ENCODE assay signal across 26 mouse cellular contexts in the genomic region with DNA sequence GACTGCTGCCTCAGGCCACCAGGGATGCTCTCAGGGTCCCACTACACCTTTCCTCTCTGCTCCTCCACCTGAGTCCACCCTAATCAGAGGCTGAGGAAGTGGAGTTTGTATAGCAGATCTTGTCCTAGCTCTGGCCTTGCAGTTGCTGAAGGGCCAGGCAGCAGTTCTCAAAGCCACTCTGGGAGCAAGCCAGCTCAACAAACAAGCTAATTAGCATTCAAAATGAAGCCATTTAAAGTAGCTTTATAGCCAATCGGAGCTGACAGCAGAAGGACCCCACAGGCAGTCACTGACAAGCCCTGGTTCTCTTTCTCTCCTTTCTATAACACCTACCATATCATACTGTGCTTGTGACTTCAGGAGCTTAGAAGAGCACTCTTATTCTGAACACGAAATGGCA. TPM values are rescaled to one million over a fixed set of nuclear protein-coding genes. Genes with fewer than 3 reads are reported as not detected.
DNase-seq lines count a peak whose midpoint lies in the region; ATAC-seq and TF ChIP-seq lines count a peak whose summit lies in the region.
"Had no signal": no experiment of that assay in that cellular context is flagged by ENCODE, and none has a peak within 500 bp of the region (broad histone marks: within the 10 kb centered on the region; RNA-seq: fewer than 3 reads in every experiment).

No protein-coding gene starts in this region.

- no peak overlapping the region for H3K27ac ChIP-seq in hindbrain, postnatal 0 days
- H3K27ac ChIP-seq in hindbrain, embryonic 10.5 days: no peak overlapping the region
- H3K27ac ChIP-seq in midbrain, embryonic 16.5 days (ENCODE audit: low read length): 0 out of 2 replicates have a peak overlapping the region, but pooled peaks have one; percentile 22
- no peak overlapping the region for H3K27ac ChIP-seq in midbrain, embryonic 15.5 days
- H3K27ac ChIP-seq in ES-E14 (ENCODE audit: insufficient read depth, low read depth, low read length, poor library complexity, severe bottlenecking): peak overlapping the region; percentile 47; the same call in 1 of the 2 replicates
- no peak overlapping the region for H3K27ac ChIP-seq in neural tube, embryonic 15.5 days (replicated peaks)
- H3K27ac ChIP-seq: embryonic facial prominence, embryonic 12.5 days; hindbrain, embryonic 14.5 days; liver, embryonic 15.5 days; stomach, embryonic 15.5 days had no signal

- H3K9me3 ChIP-seq in hindbrain, postnatal 0 days (ENCODE audit: low read length): no peaks in the 10 kb centered on the region
- no peaks in the 10 kb centered on the region for H3K9me3 ChIP-seq in hindbrain, embryonic 10.5 days
- no peaks in the 10 kb centered on the region for H3K9me3 ChIP-seq in midbrain, embryonic 16.5 days (replicated peaks; ENCODE audit: control insufficient read depth, low read length, poor library complexity, severe bottlenecking)
- H3K9me3 ChIP-seq in midbrain, embryonic 15.5 days: no peaks in the 10 kb centered on the region
- no peaks in the 10 kb centered on the region for H3K9me3 ChIP-seq in ES-E14 (ENCODE audit: control insufficient read depth, insufficient read depth, low read depth, low read length)
- H3K9me3 ChIP-seq in neural tube, embryonic 15.5 days (replicated peaks): no peaks in the 10 kb centered on the region
- H3K9me3 ChIP-seq: embryonic facial prominence, embryonic 12.5 days; liver, embryonic 15.5 days; stomach, embryonic 15.5 days had no signal

- no peaks in the 10 kb centered on the region for H3K36me3 ChIP-seq in hindbrain, postnatal 0 days (ENCODE audit: insufficient read depth, low read length)
- H3K36me3 ChIP-seq in hindbrain, embryonic 10.5 days: no peaks in the 10 kb centered on the region
- no peaks in the 10 kb centered on the region for H3K36me3 ChIP-seq in midbrain, embryonic 16.5 days (ENCODE audit: control insufficient read depth, insufficient read depth, low read length)
- no peaks in the 10 kb centered on the region for H3K36me3 ChIP-seq in midbrain, embryonic 15.5 days (replicated peaks)
- no peaks in the 10 kb centered on the region for H3K36me3 ChIP-seq in ES-E14 (ENCODE audit: control insufficient read depth, insufficient read depth, low read length, poor library complexity, severe bottlenecking)
- H3K36me3 ChIP-seq in neural tube, embryonic 15.5 days: no peaks in the 10 kb centered on the region
- H3K36me3 ChIP-seq: embryonic facial prominence, embryonic 12.5 days; liver, embryonic 15.5 days; stomach, embryonic 15.5 days had no signal

- no peak for TF ChIP-seq CTCF in hindbrain, postnatal 0 days (IDR thresholded peaks at IDR 0.05; ENCODE audit: low read depth)

- peak; percentile 54 for DNase-seq in hindbrain, postnatal 0 days (ENCODE audit: low spot score)
- no peak for DNase-seq in hindbrain, embryonic 10.5 days (ENCODE audit: low spot score)
- no peak for DNase-seq in ES-E14 (ENCODE audit: low read depth, low spot score)
- DNase-seq in gastrocnemius, postnatal 4 days (ENCODE audit: low spot score in 2 of 2): no peak
- DNase-seq: adrenal gland, postnatal 14 days; B cell, adult 2 months; cerebellum, adult 11-12 months; cerebellum, adult 9-11 months; embryo, embryonic 11 days; gastrocnemius, postnatal 25 days; heart, adult 18-20 months; heart, postnatal 36 days; kidney, adult 18-20 months; kidney, postnatal 4 days; lung, embryonic 14.5 days; lung, postnatal 14 days; thymus, postnatal 14 days had no signal

- 17% methylated on average over 2 of the region's 2 CpGs for WGBS in hindbrain, postnatal 0 days
- WGBS in hindbrain, embryonic 10.5 days: 25% methylated on average over 2 of the region's 2 CpGs
- WGBS in midbrain, embryonic 16.5 days: 19% methylated on average over 2 of the region's 2 CpGs
- 23% methylated on average over 2 of the region's 2 CpGs for WGBS in midbrain, embryonic 15.5 days
- 26% methylated on average over 2 of the region's 2 CpGs for WGBS in neural tube, embryonic 15.5 days

- H3K9ac ChIP-seq in hindbrain, postnatal 0 days (replicated peaks; ENCODE audit: low read length): no peak overlapping the region
- H3K9ac ChIP-seq in midbrain, embryonic 16.5 days (ENCODE audit: low read depth, low read length): no peak overlapping the region
- H3K9ac ChIP-seq in midbrain, embryonic 15.5 days: no peak overlapping the region
- no peak overlapping the region for H3K9ac ChIP-seq in ES-E14 (ENCODE audit: insufficient read depth, low read depth, low read length, poor library complexity, severe bottlenecking)
- no peak overlapping the region for H3K9ac ChIP-seq in neural tube, embryonic 15.5 days (replicated peaks)
- H3K9ac ChIP-seq: embryonic facial prominence, embryonic 12.5 days; hindbrain, embryonic 14.5 days; liver, embryonic 15.5 days; lung, embryonic 14.5 days; stomach, embryonic 15.5 days had no signal

- no peak overlapping the region for H3K4me3 ChIP-seq in hindbrain, postnatal 0 days (ENCODE audit: low read length)
- H3K4me3 ChIP-seq in hindbrain, embryonic 10.5 days: no peak overlapping the region
- no peak overlapping the region for H3K4me3 ChIP-seq in midbrain, embryonic 16.5 days (ENCODE audit: low read depth, low read length)
- no peak overlapping the region for H3K4me3 ChIP-seq in midbrain, embryonic 15.5 days
- no peak overlapping the region for H3K4me3 ChIP-seq in ES-E14 (ENCODE audit: insufficient read depth in 1 of 2, low read depth in 1 of 2, low read length in 2 of 2, poor library complexity in 1 of 2, severe bottlenecking in 1 of 2)
- no peak overlapping the region for H3K4me3 ChIP-seq in neural tube, embryonic 15.5 days (replicated peaks)
- H3K4me3 ChIP-seq: embryonic facial prominence, embryonic 12.5 days; liver, embryonic 15.5 days; stomach, embryonic 15.5 days had no signal

- in situ Hi-C loops in ES-E14 (cut with MboI; ENCODE audit: low sequenced_read_pairs in 2 of 2, unreplicated experiment in 2 of 2): no loop called here

- H3K27me3 ChIP-seq in hindbrain, postnatal 0 days (ENCODE audit: insufficient read depth, low read length): no peaks in the 10 kb centered on the region
- H3K27me3 ChIP-seq in hindbrain, embryonic 10.5 days (ENCODE audit: insufficient read depth, poor library complexity, severe bottlenecking): no peaks in the 10 kb centered on the region
- no peaks in the 10 kb centered on the region for H3K27me3 ChIP-seq in midbrain, embryonic 16.5 days (ENCODE audit: control insufficient read depth, insufficient read depth, low read depth, low read length)
- no peaks in the 10 kb centered on the region for H3K27me3 ChIP-seq in midbrain, embryonic 15.5 days (replicated peaks)
- H3K27me3 ChIP-seq in neural tube, embryonic 15.5 days (replicated peaks): no peaks in the 10 kb centered on the region
- H3K27me3 ChIP-seq: embryonic facial prominence, embryonic 12.5 days; liver, embryonic 15.5 days; Patski; stomach, embryonic 15.5 days had no signal

- ATAC-seq in hindbrain, postnatal 0 days: peak; percentile 29; the same call in 1 of the 2 replicates
- ATAC-seq in midbrain, embryonic 16.5 days: peak; percentile 28; the same call in 1 of the 2 replicates
- ATAC-seq in midbrain, embryonic 15.5 days (replicated peaks): no peak
- peak; percentile 24; the same call in 1 of the 2 replicates for ATAC-seq in neural tube, embryonic 15.5 days (ENCODE audit: low FRiP score)
- ATAC-seq: Patski had no signal

- H3K4me1 ChIP-seq in hindbrain, postnatal 0 days (ENCODE audit: insufficient read depth, low read length): peaks cover under 1% of the 10 kb centered on the region
- H3K4me1 ChIP-seq in hindbrain, embryonic 10.5 days (replicated peaks): no peaks in the 10 kb centered on the region
- H3K4me1 ChIP-seq in midbrain, embryonic 16.5 days (ENCODE audit: control insufficient read depth, insufficient read depth, low read length): peaks cover 3% of the 10 kb centered on the region; the same call in 1 of the 2 replicates
- peaks cover 1% of the 10 kb centered on the region; the same call in 1 of the 2 replicates for H3K4me1 ChIP-seq in midbrain, embryonic 15.5 days
- peaks cover 0 to 12% of the 10 kb centered on the region in 2 experiments; a peak in 2 of 4 replicates for H3K4me1 ChIP-seq in ES-E14 (ENCODE audit: control insufficient read depth in 2 of 2, insufficient read depth in 2 of 2, low read length in 2 of 2, poor library complexity in 1 of 2)
- H3K4me1 ChIP-seq in neural tube, embryonic 15.5 days: peaks cover 6% of the 10 kb centered on the region; the same call in 1 of the 2 replicates
- H3K4me1 ChIP-seq: embryonic facial prominence, embryonic 12.5 days; liver, embryonic 15.5 days; stomach, embryonic 15.5 days had no signal

- no peak overlapping the region for H3K4me2 ChIP-seq in hindbrain, postnatal 0 days (ENCODE audit: low read depth, low read length)
- no peak overlapping the region for H3K4me2 ChIP-seq in midbrain, embryonic 16.5 days (ENCODE audit: low read length)
- H3K4me2 ChIP-seq in midbrain, embryonic 15.5 days: no peak overlapping the region
- no peak overlapping the region for H3K4me2 ChIP-seq in neural tube, embryonic 15.5 days
- H3K4me2 ChIP-seq: embryonic facial prominence, embryonic 12.5 days; heart, embryonic 11.5 days; hindbrain, embryonic 14.5 days; liver, embryonic 15.5 days; lung, embryonic 14.5 days; stomach, embryonic 15.5 days had no signal

TF ChIP-seq in ES-E14, 5 proteins besides CTCF, POLR2A, EP300 and RAD21:
- TF ChIP-seq MAFK (IDR thresholded peaks at IDR 0.05; ENCODE audit: insufficient read depth, low read depth, low read length): no peak
- TF ChIP-seq CHD2 (IDR thresholded peaks at IDR 0.05; ENCODE audit: low read depth, low read length): no peak
- TF ChIP-seq ZC3H11A (IDR thresholded peaks at IDR 0.05; ENCODE audit: borderline replicate concordance, low read depth, low read length): no peak
- no peak for TF ChIP-seq HCFC1 (IDR thresholded peaks at IDR 0.05; ENCODE audit: borderline replicate concordance, insufficient read depth, low read length)
- no peak for TF ChIP-seq ZNF384 (IDR thresholded peaks at IDR 0.05; ENCODE audit: low read depth, low read length)

RNA-seq across cellular contexts. Expression of gene Camk1d, which starts 21.6 kb away (rescaled TPM):
- 15.5 and 16.6 TPM in 2 replicates for total RNA-seq in hindbrain, postnatal 0 days (2014; rRNA removed)
- polyA plus RNA-seq in hindbrain, postnatal 0 days (2015; fragmentation: Nextera tagmentation; extraction: Ambion mirVana): 7.2 and 7.7 TPM in 2 replicates
- 1.3 and 1.8 TPM in 2 replicates for polyA plus RNA-seq in hindbrain, embryonic 10.5 days (2016; fragmentation: Nextera tagmentation; extraction: Ambion mirVana)
- 7.2 and 7.7 TPM in 2 replicates for polyA plus RNA-seq in midbrain, embryonic 16.5 days (2015; fragmentation: Nextera tagmentation; extraction: Ambion mirVana)
- polyA plus RNA-seq in midbrain, embryonic 15.5 days (2015; fragmentation: Nextera tagmentation; extraction: Ambion mirVana): 6.3 and 6.7 TPM in 2 replicates
- 12.5 and 22.0 TPM in 2 replicates for total RNA-seq in ES-E14 (2012; rRNA removed)
- polyA plus RNA-seq in neural tube, embryonic 15.5 days (2015; fragmentation: Nextera tagmentation; extraction: Ambion mirVana): 7.6 and 9.7 TPM in 2 replicates
- 1 to 10 TPM; 6.4 to 8.2 TPM for total RNA-seq in gastrocnemius, postnatal 4 days (2021)

Comparison
In these comparisons a context has a peak if more than half of its experiments do, and no peak if none do; other contexts are left out.
1. H3K27ac ChIP-seq: peak in midbrain, embryonic 16.5 days (single experiment) and ES-E14 (single experiment); none in hindbrain, postnatal 0 days (single experiment), hindbrain, embryonic 10.5 days (single experiment), midbrain, embryonic 15.5 days (single experiment) and neural tube, embryonic 15.5 days (single experiment).